Mouse (Mus musculus): ENCODE measurements around the gene Plin2. TPM values are rescaled to one million over a fixed set of nuclear protein-coding genes. Genes with fewer than 3 reads are reported as not detected.
A peak's percentile ranks its signal among the peaks of the same experiment; 100 is the strongest.
"Not testable (repeated sequence)": the region's sequence is repeated elsewhere in the genome, so short reads cannot be mapped to it uniquely, and the experiment has no call there.

Gene Plin2
- polyA plus RNA-seq, 1 experiment from 2014 or later = 71.8 TPM

DNA sequence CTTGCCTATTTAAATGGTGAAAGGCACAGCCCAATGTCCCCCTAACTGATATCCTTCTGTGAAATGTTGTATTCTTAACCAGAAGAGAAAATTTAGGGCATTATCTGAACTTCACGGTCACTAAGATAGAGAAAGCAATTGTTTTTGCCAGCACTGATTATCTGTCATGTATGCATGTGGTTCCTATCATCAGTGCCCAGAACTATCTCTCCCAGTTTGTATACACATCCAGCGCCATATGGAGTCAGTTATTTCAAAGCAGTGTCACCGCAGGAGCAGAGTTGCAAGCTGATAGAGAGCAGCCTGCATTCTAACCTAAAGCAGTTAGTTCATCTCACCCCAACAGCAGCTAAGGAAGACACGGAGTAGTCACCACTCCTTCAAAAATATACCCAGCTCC lies 5.9 kb downstream of the Plin2 start:
- peak overlapping the region; percentile 34; the same call in 1 of the 2 replicates for H3K27ac ChIP-seq (replicated peaks)
- H3K4me3 ChIP-seq (replicated peaks) = no peak overlapping the region
- H3K9ac ChIP-seq = no peak overlapping the region
- peaks cover 8% of the 10 kb centered on the region for H3K4me1 ChIP-seq
- H3K4me2 ChIP-seq (replicated peaks) = no peak overlapping the region
- H3K9me3 ChIP-seq (replicated peaks) = no peaks in the 10 kb centered on the region
- no peaks in the 10 kb centered on the region for H3K27me3 ChIP-seq
- WGBS = 45% methylated on average over 4 of the region's 4 CpGs
- no peak for ATAC-seq (ENCODE audit: insufficient number of reproducible peaks, low FRiP score, low TSS enrichment, low read depth)
- peaks cover 47% of the 10 kb centered on the region for H3K36me3 ChIP-seq

DNA sequence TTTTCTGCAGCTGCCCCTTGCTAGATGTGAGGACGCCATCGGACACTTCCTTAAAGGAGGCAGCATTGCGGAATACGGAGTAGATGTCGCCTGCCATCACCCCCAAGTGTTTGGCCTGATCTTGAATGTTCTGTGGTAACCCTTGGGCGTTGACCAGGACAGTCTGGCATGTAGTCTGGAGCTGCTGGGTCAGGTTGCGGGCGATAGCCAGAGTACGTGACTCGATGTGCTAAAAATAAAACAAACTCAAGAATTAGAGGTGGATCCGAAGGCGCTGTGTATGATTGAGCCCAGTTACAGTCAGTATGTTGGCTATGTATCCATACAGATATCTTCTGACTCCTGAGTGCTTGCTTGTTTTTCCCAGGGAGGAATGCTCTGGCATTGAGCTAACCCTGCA lies 12.7 kb downstream of the Plin2 start:
- ATAC-seq (ENCODE audit: insufficient number of reproducible peaks, low FRiP score, low TSS enrichment, low read depth) = no peak
- Histone ChIP-seq H3K36me3 (peaks cover 55% of the 10 kb centered on the region), H3K9me3 (replicated peaks) (no peaks in the 10 kb centered on the region), H3K4me1 (no peaks in the 10 kb centered on the region), H3K27ac (replicated peaks) (no peak overlapping the region), H3K9ac (no peak overlapping the region), H3K4me2 (replicated peaks) (no peak overlapping the region), H3K4me3 (replicated peaks) (no peak overlapping the region), H3K27me3 (no peaks in the 10 kb centered on the region)
- WGBS = 92% methylated on average over 12 of the region's 12 CpGs

DNA sequence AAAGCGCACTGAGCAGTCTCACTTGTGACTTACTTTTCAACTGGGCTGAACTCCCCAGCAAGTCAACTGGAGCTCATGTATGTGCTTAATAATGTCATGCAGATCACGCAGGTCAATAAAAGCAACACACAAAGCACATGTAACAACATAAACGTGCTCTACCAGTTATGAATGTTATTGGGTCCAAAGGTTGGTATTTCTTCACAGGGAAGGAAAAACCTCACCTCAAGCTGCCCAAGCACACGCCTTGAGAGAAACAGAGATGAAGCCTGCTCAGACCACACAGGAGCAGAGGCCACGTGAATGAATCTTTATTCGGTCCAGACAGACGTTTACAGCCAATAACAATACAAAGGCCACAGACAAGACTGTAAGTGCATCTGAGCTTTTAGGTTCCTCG lies 13.4 kb downstream of the Plin2 start:
- not testable (repeated sequence) for ATAC-seq (ENCODE audit: insufficient number of reproducible peaks, low FRiP score, low TSS enrichment, low read depth); H3K27me3 ChIP-seq; H3K4me2 ChIP-seq (replicated peaks); H3K9ac ChIP-seq; H3K27ac ChIP-seq (replicated peaks); H3K9me3 ChIP-seq (replicated peaks); H3K4me1 ChIP-seq; H3K4me3 ChIP-seq (replicated peaks)
- peaks cover 48% of the 10 kb centered on the region for H3K36me3 ChIP-seq
- 94% methylated on average over 8 of the region's 8 CpGs for WGBS

GRCm38 (mm10) chr4:86651686-86652384 lies 18.0 kb downstream of the Plin2 start:
- Histone ChIP-seq H3K36me3 (peaks cover 9% of the 10 kb centered on the region), H3K4me3 (replicated peaks) (no peak overlapping the region), H3K9ac (no peak overlapping the region), H3K4me2 (replicated peaks) (no peak overlapping the region), H3K4me1 (no peaks in the 10 kb centered on the region), H3K27me3 (no peaks in the 10 kb centered on the region), H3K27ac (replicated peaks) (no peak overlapping the region), H3K9me3 (replicated peaks) (no peaks in the 10 kb centered on the region)
- WGBS = 62% methylated on average over 10 of the region's 10 CpGs
- ATAC-seq (ENCODE audit: insufficient number of reproducible peaks, low FRiP score, low TSS enrichment, low read depth) = no peak

GRCm38 (mm10) chr4:86648394-86648793 lies 21.5 kb downstream of the Plin2 start:
- 86% methylated on average over 10 of the region's 13 CpGs for WGBS
- H3K27ac ChIP-seq (replicated peaks); H3K4me1 ChIP-seq; H3K4me3 ChIP-seq (replicated peaks); H3K27me3 ChIP-seq; H3K36me3 ChIP-seq; H3K9ac ChIP-seq; H3K9me3 ChIP-seq (replicated peaks); ATAC-seq (ENCODE audit: insufficient number of reproducible peaks, low FRiP score, low TSS enrichment, low read depth); H3K4me2 ChIP-seq (replicated peaks): not testable (repeated sequence)

- not testable (repeated sequence) for H3K27ac ChIP-seq (replicated peaks); H3K9ac ChIP-seq; H3K4me1 ChIP-seq; H3K36me3 ChIP-seq; H3K4me2 ChIP-seq (replicated peaks); H3K9me3 ChIP-seq (replicated peaks); H3K4me3 ChIP-seq (replicated peaks); H3K27me3 ChIP-seq; ATAC-seq (ENCODE audit: insufficient number of reproducible peaks, low FRiP score, low TSS enrichment, low read depth)
- 86% methylated on average over 9 of the region's 9 CpGs for WGBS
These were observed 32.3 kb downstream of the Plin2 start for GRCm38 (mm10) chr4:86637561-86637960.

- H3K4me3 ChIP-seq (replicated peaks); H3K36me3 ChIP-seq; ATAC-seq (ENCODE audit: insufficient number of reproducible peaks, low FRiP score, low TSS enrichment, low read depth); H3K9ac ChIP-seq; H3K9me3 ChIP-seq (replicated peaks); H3K4me2 ChIP-seq (replicated peaks); H3K27ac ChIP-seq (replicated peaks); H3K27me3 ChIP-seq; H3K4me1 ChIP-seq: not testable (repeated sequence)
These were observed 35.0 kb downstream of the Plin2 start for GRCm38 (mm10) chr4:86634873-86635272.

DNA sequence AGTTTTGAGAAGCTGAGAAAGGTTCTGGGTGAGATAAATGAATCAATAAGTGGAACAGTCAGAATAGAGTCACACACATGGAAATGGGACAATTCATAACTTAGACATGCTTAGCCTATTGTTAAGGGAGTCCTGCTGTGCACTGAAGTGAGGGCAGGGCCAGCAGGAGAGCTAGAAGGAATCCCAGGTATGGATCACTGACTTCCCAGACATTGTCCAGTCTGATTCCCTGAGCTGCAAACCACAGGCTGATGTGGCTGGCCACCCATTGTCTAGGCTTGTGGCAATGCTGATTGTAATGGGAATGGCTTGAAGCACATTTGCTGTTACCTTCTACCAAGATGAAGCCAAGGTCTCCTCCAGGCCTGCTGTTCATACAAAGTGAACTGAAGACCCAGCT lies 35.5 kb downstream of the Plin2 start:
- not testable (repeated sequence) for H3K4me3 ChIP-seq (replicated peaks); H3K27ac ChIP-seq (replicated peaks); ATAC-seq (ENCODE audit: insufficient number of reproducible peaks, low FRiP score, low TSS enrichment, low read depth)

GRCm38 (mm10) chr4:86632556-86632955 lies 37.3 kb downstream of the Plin2 start:
- not testable (repeated sequence) for H3K4me3 ChIP-seq (replicated peaks); ATAC-seq (ENCODE audit: insufficient number of reproducible peaks, low FRiP score, low TSS enrichment, low read depth); H3K36me3 ChIP-seq

More for the DNA sequence above, 35.5 kb downstream of the Plin2 start:
- not testable (repeated sequence) for H3K27me3 ChIP-seq; H3K4me1 ChIP-seq; H3K4me2 ChIP-seq (replicated peaks); H3K36me3 ChIP-seq; H3K9ac ChIP-seq; H3K9me3 ChIP-seq (replicated peaks)

GRCm38 (mm10) chr4:86631831-86632230 lies 38.0 kb downstream of the Plin2 start:
- Histone ChIP-seq H3K27ac (replicated peaks) (no peak overlapping the region), H3K9me3 (replicated peaks) (no peaks in the 10 kb centered on the region), H3K36me3 (no peaks in the 10 kb centered on the region), H3K27me3 (no peaks in the 10 kb centered on the region), H3K4me2 (replicated peaks) (no peak overlapping the region), H3K4me3 (replicated peaks) (no peak overlapping the region), H3K4me1 (no peaks in the 10 kb centered on the region), H3K9ac (no peak overlapping the region)
- 43% methylated on average over 4 of the region's 4 CpGs for WGBS
- ATAC-seq (ENCODE audit: insufficient number of reproducible peaks, low FRiP score, low TSS enrichment, low read depth) = no peak

More at GRCm38 (mm10) chr4:86632556-86632955, 37.3 kb downstream of the Plin2 start:
- 67% methylated on average over 5 of the region's 5 CpGs for WGBS
- not testable (repeated sequence) for H3K27me3 ChIP-seq; H3K4me2 ChIP-seq (replicated peaks); H3K9me3 ChIP-seq (replicated peaks); H3K4me1 ChIP-seq; H3K27ac ChIP-seq (replicated peaks); H3K9ac ChIP-seq

DNA sequence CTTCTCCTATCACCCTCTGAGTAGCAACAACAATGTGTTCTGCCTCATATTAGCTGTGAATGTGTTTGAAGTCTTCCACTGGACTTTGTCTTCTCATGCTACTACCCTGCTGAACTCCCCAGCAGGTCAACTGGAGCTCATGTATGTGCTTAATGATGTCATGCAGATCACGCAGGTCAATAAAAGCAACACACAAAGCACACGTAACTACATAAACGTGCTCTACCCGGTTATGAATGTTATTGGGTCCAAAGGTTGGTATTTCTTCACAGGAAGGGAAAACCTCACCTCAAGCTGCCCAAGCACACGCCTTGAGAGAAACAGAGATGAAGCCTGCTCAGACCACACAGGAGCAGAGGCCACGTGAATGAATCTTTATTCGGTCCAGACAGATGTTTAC lies 43.4 kb downstream of the Plin2 start:
- not testable (repeated sequence) for H3K4me1 ChIP-seq; H3K4me2 ChIP-seq (replicated peaks); H3K4me3 ChIP-seq (replicated peaks); H3K27ac ChIP-seq (replicated peaks); H3K9ac ChIP-seq; H3K36me3 ChIP-seq; H3K9me3 ChIP-seq (replicated peaks); H3K27me3 ChIP-seq; ATAC-seq (ENCODE audit: insufficient number of reproducible peaks, low FRiP score, low TSS enrichment, low read depth)
- WGBS = 90% methylated on average over 7 of the region's 7 CpGs

- Histone ChIP-seq H3K27me3 (no peaks in the 10 kb centered on the region), H3K9me3 (replicated peaks) (no peaks in the 10 kb centered on the region), H3K27ac (replicated peaks) (no peak overlapping the region), H3K4me2 (replicated peaks) (no peak overlapping the region), H3K36me3 (no peaks in the 10 kb centered on the region), H3K9ac (no peak overlapping the region), H3K4me1 (no peaks in the 10 kb centered on the region), H3K4me3 (replicated peaks) (no peak overlapping the region)
- WGBS = 75% methylated on average over 5 of the region's 5 CpGs
- no peak for ATAC-seq (ENCODE audit: insufficient number of reproducible peaks, low FRiP score, low TSS enrichment, low read depth)
These were observed 44.4 kb downstream of the Plin2 start for GRCm38 (mm10) chr4:86625463-86625862.
